Mouse (Mus musculus): ENCODE measurements around the gene D230025D16Rik. TPM values are rescaled to one million over a fixed set of nuclear protein-coding genes. Genes with fewer than 3 reads are reported as not detected.

D230025D16Rik gene
- polyA plus RNA-seq, 1 experiment from 2014 or later: 20.7 TPM

DNA sequence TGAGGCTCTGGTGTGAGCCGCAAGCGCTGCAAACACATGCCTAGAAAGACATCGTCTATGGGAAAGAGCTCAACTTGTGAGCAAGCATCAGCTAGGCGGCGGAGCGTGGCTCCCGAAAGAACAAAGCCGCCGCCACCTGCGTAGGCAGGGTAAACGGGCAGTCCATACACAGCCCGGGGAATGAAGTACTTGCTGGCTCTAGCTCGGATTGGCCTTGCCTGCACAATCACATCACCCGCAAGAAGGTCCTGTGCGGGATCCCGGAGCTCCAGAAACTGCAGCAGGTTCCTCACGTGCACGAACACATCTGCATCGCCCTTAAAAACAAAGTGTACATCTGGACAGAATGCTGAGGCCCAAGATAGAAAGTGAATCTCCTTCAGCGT, 28.8 kb downstream of the D230025D16Rik start:
- no peak for DNase-seq (ENCODE audit: low spot score)
- Histone ChIP-seq H3K4me3 (peak overlapping the region; percentile 78), H3K36me3 (peaks cover 45% of the 10 kb centered on the region), H3K4me1 (peaks cover 37% of the 10 kb centered on the region), H3K9me3 (no peaks in the 10 kb centered on the region), H3K27me3 (ENCODE audit: insufficient read depth, poor library complexity, severe bottlenecking) (peaks cover 42% of the 10 kb centered on the region), H3K27ac (peak overlapping the region; percentile 89)
- 47% methylated on average over 20 of the region's 20 CpGs for WGBS

DNA sequence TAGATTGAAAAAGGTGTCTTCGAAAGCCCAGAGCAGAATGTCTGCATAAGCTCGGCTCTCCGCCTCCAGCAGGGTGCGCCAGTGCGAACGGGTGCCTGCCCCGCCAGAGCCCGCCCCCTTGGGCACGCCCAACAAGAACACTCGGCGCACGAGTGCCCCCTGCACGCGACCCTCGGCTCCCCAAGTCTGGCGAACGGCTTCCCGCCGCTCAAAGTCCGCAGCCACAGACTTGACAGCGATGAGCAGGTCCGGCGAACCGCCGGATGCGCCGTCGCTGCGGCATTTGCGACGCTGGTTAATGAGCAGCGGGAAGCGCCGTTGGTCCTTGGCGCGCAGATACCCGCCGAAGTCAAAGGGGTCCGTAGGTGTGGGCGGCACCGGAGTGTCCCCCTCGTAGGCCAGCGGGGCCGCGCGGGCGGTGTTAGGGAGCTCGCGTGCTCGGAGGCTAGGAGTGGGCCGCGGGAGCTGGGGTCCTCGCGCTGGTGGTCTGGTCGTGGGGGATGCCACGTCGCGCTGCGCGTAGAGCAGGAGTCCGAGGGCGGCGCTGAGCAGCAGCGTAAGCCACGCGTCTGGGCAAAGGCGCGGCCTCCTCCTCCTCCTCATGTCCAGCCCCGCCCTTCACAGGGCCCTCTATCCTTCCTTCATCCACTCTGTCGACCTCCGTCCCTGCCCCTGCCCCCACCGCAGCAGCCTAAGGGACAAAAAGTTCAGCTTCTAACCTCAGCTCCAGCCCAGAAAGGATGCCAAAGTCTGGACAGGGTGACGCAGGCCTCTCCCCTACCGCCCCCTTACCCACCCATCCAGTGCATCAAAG, 29.4 kb downstream of the D230025D16Rik start:
- WGBS: under 1% methylated on average over 74 of the region's 74 CpGs
- H3K9me3 ChIP-seq: no peaks in the 10 kb centered on the region
- peak overlapping the region; percentile 78 for H3K4me3 ChIP-seq
- peak overlapping the region; percentile 89 for H3K27ac ChIP-seq
- peaks cover 43% of the 10 kb centered on the region for H3K4me1 ChIP-seq
- H3K27me3 ChIP-seq (ENCODE audit: insufficient read depth, poor library complexity, severe bottlenecking): peaks cover 48% of the 10 kb centered on the region
- DNase-seq (ENCODE audit: low spot score): peak; percentile 92
- H3K36me3 ChIP-seq: peaks cover 39% of the 10 kb centered on the region

DNA sequence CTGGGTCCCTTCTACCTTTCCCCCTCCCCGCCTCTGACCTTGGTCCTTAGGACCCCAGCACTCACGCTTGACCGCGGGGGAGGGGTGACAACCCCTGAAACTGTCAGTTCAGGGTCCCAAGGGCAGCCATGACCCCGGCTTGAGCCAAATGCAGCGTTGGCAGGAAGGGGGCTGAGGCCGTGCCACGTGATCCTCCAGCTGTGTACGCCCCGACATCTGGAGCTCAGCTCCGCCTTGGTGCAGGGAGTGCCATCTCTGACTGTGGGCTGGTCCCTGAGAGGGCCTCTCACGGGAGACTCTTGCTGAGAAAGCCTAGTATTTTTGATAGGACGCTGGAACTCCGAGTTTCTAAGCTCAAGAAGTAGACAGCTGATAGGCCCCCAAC, 30.0 kb downstream of the D230025D16Rik start, which contains the start of gene B3gnt9:
Gene B3gnt9 (minus strand): TSS at position 188 of the 385 bp plus-strand sequence.
- Histone ChIP-seq H3K4me1 (peaks cover 49% of the 10 kb centered on the region), H3K27ac (peak within 1 kb of the TSS; percentile 89), H3K36me3 (peaks cover 33% of the 10 kb centered on the region), H3K27me3 (ENCODE audit: insufficient read depth, poor library complexity, severe bottlenecking) (peaks cover 54% of the 10 kb centered on the region), H3K9me3 (no peaks in the 10 kb centered on the region), H3K4me3 (peak within 1 kb of the TSS; percentile 78)
- DNase-seq (ENCODE audit: low spot score): peak; percentile 90
- 2% methylated on average over 14 of the region's 14 CpGs for WGBS

DNA sequence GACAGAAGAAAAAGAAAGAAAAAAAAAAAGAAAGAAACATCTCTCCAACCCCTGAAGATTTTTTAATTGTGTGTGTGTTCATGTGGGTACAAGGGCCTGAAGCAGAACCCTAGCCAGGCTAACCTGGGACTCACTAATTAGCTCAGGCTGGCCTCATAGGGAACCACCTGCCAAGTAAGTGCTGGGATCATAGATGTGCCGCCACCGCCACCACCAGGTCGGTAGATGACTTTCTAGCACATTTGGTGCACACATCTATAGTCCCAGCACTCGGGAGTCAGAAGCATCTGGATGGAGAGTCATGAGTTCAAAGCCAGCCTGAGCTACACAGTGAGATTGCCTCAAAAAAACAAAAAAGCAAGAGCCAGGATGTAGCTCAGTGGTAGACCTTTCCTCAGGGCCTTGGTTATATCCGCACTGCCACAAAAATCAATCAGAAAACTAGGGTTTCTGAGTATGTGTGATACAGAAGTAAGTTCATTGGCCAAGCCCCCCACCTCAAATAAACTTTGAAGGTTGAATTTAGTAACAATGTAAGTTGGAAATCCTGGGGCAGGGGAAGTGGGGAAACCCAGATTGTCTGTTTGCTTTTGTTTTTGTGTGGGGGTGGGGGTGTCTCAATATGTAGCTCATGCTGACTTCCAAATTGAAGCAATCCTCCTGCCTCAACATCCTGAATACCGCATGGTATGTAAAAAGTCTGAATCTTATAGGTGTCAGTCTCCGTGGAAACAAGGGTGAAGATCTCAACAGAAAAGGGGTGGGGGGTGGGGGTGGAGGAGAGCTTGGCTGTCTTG, 32.6 kb downstream of the D230025D16Rik start:
- H3K4me3 ChIP-seq: no peak overlapping the region
- H3K27ac ChIP-seq: no peak overlapping the region
- H3K36me3 ChIP-seq: peaks cover 9% of the 10 kb centered on the region; the same call in 1 of the 2 replicates
- peaks cover 50% of the 10 kb centered on the region for H3K4me1 ChIP-seq
- 56% methylated on average over 7 of the region's 7 CpGs for whole genome bisulfite sequencing
- no peaks in the 10 kb centered on the region for H3K9me3 ChIP-seq
- peaks cover 80% of the 10 kb centered on the region for H3K27me3 ChIP-seq (ENCODE audit: insufficient read depth, poor library complexity, severe bottlenecking)
- no peak for DNase-seq (ENCODE audit: low spot score)

- 2% methylated on average over 55 of the region's 55 CpGs for WGBS
- Histone ChIP-seq H3K4me3 (peak overlapping the region; percentile 62), H3K27me3 (ENCODE audit: insufficient read depth, poor library complexity, severe bottlenecking) (peaks cover 95% of the 10 kb centered on the region), H3K27ac (peak overlapping the region; percentile 19; the same call in 1 of the 2 replicates), H3K4me1 (peaks cover 38% of the 10 kb centered on the region), H3K9me3 (no peaks in the 10 kb centered on the region), H3K36me3 (no peaks in the 10 kb centered on the region)
- no peak for DNase-seq (ENCODE audit: low spot score)
Observed at GRCm38 (mm10) chr8:105258911-105259720, 34.2 kb downstream of the D230025D16Rik start.

- H3K27me3 ChIP-seq (ENCODE audit: insufficient read depth, poor library complexity, severe bottlenecking): peaks cover 99% of the 10 kb centered on the region
- no peak overlapping the region for H3K27ac ChIP-seq
- WGBS: 5% methylated on average over 30 of the region's 30 CpGs
- peak overlapping the region; percentile 62 for H3K4me3 ChIP-seq
- peaks cover 33% of the 10 kb centered on the region for H3K4me1 ChIP-seq
- DNase-seq (ENCODE audit: low spot score): peak; percentile 90
- H3K9me3 ChIP-seq: no peaks in the 10 kb centered on the region
- H3K36me3 ChIP-seq: no peaks in the 10 kb centered on the region
Observed at GRCm38 (mm10) chr8:105259721-105260320, 34.9 kb downstream of the D230025D16Rik start.

- 64% methylated on average over 7 of the region's 7 CpGs for WGBS
- peaks cover 99% of the 10 kb centered on the region for H3K27me3 ChIP-seq (ENCODE audit: insufficient read depth, poor library complexity, severe bottlenecking)
- DNase-seq (ENCODE audit: low spot score): no peak
Observed at GRCm38 (mm10) chr8:105260371-105261099, 35.6 kb downstream of the D230025D16Rik start.

GRCm38 (mm10) chr8:105261326-105261980, 36.5 kb downstream of the D230025D16Rik start:
- Histone ChIP-seq H3K9me3 (no peaks in the 10 kb centered on the region; the same call in 1 of the 2 replicates), H3K4me1 (peaks cover 29% of the 10 kb centered on the region), H3K27ac (no peak overlapping the region), H3K4me3 (no peak overlapping the region), H3K27me3 (ENCODE audit: insufficient read depth, poor library complexity, severe bottlenecking) (peaks cover 99% of the 10 kb centered on the region), H3K36me3 (no peaks in the 10 kb centered on the region)
- WGBS: 78% methylated on average over 12 of the region's 12 CpGs
- DNase-seq (ENCODE audit: low spot score): no peak

More at GRCm38 (mm10) chr8:105260371-105261099, 35.6 kb downstream of the D230025D16Rik start:
- Histone ChIP-seq H3K27ac (no peak overlapping the region), H3K36me3 (no peaks in the 10 kb centered on the region), H3K4me1 (peaks cover 32% of the 10 kb centered on the region), H3K4me3 (no peak overlapping the region), H3K9me3 (no peaks in the 10 kb centered on the region)

DNA sequence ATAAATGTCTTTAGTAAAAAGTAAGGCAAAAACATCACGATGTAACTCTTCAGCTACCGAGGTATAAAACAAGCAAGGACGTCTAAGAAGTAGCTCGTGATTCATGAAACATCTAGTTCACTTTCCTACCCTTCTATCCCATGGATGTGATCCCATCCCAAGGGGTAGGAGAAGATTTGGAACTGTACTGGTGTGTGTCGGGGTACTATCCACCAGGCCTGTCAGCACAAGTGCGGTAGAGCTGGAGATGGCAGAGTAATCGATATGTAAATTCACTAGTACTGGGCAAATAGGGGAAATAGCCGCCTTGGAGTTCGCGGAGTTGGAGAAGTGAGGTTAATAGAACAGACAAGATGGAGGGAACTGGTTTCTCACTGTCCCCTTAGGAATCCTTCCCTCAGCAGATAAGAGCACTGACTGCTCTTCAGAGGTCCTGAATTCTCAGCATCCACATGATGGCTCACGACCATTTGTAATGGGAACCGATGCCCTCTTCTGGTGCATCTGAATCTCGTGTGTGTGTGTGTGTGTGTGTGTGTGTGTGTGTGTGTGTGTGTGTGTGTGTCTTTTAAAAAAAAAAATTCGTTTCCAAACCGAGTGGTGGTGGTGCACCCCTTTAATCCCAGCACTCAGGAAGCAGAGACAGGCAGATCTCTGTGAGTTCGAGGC, 38.4 kb downstream of the D230025D16Rik start:
- peaks cover 99% of the 10 kb centered on the region for H3K27me3 ChIP-seq (ENCODE audit: insufficient read depth, poor library complexity, severe bottlenecking)
- H3K27ac ChIP-seq: no peak overlapping the region
- no peaks in the 10 kb centered on the region for H3K36me3 ChIP-seq
- 42% methylated on average over 16 of the region's 16 CpGs for WGBS
- no peak for DNase-seq (ENCODE audit: low spot score)
- H3K9me3 ChIP-seq: no peaks in the 10 kb centered on the region; the same call in 1 of the 2 replicates
- H3K4me1 ChIP-seq: peaks cover 39% of the 10 kb centered on the region
- H3K4me3 ChIP-seq: peak overlapping the region; percentile 71; the same call in 1 of the 2 replicates

- Histone ChIP-seq H3K27me3 (ENCODE audit: insufficient read depth, poor library complexity, severe bottlenecking) (peaks cover 99% of the 10 kb centered on the region), H3K27ac (peak within 1 kb of the TSS; percentile 74; the same call in 1 of the 2 replicates), H3K4me1 (peaks cover 39% of the 10 kb centered on the region), H3K36me3 (no peaks in the 10 kb centered on the region), H3K4me3 (peak within 1 kb of the TSS; percentile 71), H3K9me3 (no peaks in the 10 kb centered on the region; the same call in 1 of the 2 replicates)
- DNase-seq (ENCODE audit: low spot score): peak; percentile 87
- WGBS: 2% methylated on average over 54 of the region's 54 CpGs
Observed at GRCm38 (mm10) chr8:105264024-105264982, 39.4 kb downstream of the D230025D16Rik start, which contains the start of the genes Tradd and Fbxl8. Gene Tradd (minus strand): TSS chr8:105264609. Gene Fbxl8 (plus strand): TSS chr8:105264648.

All from heart, embryonic 10.5 days (tissue).